Mouse (Mus musculus) erythroblast, adult 5-6 weeks (primary cell): Measurements from ENCODE around the gene Luc7l3. TPM values are rescaled to one million over a fixed set of nuclear protein-coding genes. Genes with fewer than 3 reads are reported as not detected.

ENCODE experiments used
- ATAC-seq: replicated peaks from 2 replicates; pipeline ENCODE4 v1.8.0; 2016; ENCODE audit warnings: moderate number of reproducible peaks, mild to moderate bottlenecking, moderate TSS enrichment, inconsistent platforms; ENCODE audit not compliant: poor library complexity, low FRiP score, severe bottlenecking
- total RNA-seq, 2 experiments: library from RNA; stranded (forward) in 1 of 2; stranded (reverse) in 1 of 2; fragments of 150-400 nt in 1 of 2; fragments of 200-764, 138-1000 nt in 1 of 2; gene quantifications; 2 replicates each; pipeline versions ENCODE4 v1.2.3 to v1.2.4; 2015 to 2017; ENCODE audit warnings: low replicate concordance in 2 of 2

Luc7l3 gene
- total RNA-seq, 2 experiments from 2014 or later, result 142 to 373 TPM

DNA sequence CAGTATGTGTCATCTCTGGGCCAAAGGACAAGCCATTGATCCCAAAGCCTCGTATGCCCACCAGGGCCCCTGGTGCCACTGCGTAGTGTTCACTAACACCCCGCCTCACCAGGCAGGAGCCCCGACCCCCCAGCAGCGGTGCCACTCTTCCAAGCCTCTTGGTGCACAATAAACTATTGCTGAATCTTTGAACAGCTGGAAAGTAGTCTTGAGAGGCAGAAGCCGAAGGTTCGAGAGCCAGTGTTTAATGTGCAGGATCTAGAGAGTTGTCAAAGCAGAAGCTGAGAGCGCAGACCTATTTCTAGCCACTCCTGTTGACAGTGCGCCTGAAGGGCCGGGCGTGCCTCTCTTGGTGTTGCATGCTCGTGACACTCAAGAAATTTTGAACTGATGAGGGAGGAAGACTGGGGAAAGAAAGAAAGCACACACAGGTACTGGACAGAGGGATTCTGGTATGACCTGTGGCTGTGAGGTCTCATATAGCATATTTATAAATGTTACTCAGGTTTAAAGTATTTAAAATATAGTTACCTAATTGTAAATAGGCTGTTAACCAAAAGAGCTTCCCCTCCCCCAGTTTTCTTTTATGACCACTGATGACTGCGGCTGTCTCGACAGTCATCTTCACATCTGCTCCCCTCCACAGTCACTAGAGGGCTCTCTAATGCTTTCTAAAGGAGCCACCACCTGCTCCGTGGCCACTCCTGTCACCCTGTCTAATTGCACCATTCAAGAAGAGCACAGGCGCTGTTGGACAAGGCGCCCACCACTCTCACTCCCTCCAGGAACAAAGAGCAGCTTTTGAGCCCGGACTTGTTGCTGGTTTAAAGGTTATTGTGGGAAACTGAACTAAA lies 18.2 kb upstream of the Luc7l3 start:
- peak; percentile 77 for ATAC-seq

DNA sequence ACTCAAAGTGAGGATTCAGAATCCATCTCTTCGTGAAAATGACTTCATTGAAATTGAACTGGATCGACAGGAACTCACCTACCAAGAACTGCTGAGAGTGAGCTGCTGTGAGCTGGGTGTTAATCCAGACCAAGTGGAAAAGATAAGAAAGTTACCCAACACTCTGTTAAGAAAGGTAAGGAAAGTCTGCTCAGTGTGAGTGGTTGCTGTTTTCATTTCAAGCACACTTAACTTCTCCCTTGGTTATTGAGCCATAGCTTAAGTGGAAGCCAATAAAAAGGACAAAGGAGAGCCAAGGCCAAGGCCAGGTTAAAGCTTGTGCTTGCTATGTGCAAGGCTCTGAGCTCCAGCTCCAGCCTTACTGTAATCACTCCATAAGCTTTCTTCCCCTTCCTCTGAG lies 16.6 kb upstream of the Luc7l3 start:
- ATAC-seq, result no peak

DNA sequence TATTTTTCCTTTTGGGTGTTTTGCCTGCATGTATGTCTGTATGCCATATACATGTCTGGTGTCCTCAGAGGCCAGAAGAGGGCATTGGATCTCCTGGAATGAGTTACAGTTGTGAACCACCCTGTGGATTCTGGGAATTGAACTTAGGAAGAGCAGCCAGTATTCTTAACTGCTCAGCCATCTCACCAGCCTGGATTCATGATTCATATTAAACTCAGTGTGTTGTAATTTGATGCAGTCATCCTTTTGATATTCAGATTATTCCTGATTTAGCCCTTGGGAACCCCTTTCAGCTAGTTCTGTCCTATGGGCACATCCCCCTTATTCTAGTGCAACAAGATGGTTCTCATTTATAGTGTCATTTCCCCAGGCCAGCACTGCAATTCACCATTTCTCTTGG lies 14.8 kb upstream of the Luc7l3 start:
- no peak for ATAC-seq

DNA sequence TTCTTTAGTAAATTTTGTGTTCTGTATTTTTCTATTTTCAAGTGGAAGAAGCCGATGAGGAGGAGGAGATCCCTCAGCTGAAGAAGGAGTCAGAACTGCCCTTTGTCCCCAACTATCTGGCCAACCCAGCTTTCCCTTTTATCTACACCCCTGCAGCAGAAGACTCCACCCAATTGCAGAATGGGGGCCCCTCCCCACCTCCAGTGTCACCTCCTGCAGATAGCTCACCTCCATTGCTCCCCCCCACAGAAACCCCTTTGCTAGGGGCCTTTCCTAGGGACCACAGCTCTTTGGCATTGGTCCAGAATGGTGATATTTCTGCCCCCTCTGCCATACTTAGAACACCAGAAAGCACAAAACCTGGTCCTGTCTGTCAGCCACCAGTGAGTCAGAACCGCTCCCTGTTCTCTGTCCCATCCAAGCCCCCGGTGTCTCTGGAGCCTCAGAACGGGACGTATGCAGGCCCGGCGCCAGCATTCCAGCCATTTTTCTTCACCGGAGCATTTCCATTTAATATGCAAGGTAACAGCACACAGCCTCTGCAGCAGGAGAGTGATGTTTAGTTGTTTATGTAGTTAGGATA lies 12.7 kb upstream of the Luc7l3 start:
- peak; percentile 95 for ATAC-seq

DNA sequence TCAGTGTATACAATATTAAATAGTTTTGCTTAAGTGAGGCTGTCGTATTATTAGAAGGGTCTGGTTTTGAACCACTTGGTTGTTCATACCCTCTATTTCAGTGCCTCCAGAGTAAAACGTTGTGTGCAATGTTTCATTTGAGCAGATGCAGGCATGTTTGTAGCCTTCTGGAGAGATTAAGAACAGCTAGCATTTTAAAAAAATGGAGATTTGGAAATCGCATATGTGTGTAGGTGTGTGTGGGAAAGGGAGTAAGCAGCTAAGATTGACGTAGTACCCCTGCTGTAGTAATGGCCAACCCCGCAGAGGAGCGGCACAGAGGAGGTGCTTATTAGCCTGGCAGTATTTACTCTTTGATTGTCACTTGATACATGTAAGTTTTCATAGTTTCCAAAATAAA lies 10.9 kb upstream of the Luc7l3 start:
- ATAC-seq, result no peak

DNA sequence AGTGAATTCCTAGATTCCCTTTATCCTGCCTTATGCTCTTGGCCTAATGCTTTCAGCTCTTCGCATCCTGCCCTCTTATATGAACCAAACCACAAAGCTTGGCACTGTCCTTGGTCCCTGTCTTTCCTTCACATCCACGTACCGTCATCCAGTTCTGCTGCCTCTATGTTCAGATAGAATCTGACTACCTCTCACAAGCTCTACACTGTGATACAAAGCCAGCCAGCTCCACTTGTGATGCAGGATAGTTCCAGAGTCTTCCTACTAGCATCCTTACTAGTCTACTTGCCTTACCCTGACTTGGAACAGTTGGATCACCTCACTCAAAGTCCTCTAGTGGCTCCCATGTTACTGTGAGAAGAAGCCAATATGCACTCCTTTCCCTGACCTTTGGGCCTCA lies 8.4 kb upstream of the Luc7l3 start:
- ATAC-seq, result no peak

DNA sequence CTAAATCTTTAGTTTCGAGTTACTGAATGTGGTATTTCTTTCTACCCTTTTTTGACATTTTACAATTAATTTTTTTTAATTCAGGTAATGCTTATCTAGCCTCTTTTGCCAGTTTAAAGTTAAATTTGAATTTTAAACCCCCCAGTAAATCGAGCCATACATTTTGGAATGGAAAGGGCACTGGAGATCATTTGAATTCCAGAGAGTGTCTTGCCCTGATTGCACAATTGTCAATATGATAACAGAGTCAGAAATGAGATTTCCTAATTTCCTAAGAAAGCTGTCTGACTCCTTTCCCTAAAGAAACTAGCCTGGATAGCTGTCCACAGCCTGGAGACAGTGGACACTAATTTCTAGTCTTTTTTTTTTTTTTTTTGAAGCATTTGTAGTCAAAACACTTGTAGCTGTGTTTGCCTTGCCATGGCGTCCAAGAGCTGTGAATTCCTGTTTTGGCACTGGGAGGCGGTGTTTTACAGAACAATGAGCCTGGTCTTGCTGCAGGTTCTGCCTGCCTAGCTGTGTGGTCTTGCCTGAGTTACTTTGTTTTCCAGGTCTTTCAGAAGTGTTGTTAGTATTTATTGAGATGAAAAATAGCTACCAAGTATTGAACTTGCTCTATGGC lies 7.6 kb upstream of the Luc7l3 start:
- no peak for ATAC-seq

DNA sequence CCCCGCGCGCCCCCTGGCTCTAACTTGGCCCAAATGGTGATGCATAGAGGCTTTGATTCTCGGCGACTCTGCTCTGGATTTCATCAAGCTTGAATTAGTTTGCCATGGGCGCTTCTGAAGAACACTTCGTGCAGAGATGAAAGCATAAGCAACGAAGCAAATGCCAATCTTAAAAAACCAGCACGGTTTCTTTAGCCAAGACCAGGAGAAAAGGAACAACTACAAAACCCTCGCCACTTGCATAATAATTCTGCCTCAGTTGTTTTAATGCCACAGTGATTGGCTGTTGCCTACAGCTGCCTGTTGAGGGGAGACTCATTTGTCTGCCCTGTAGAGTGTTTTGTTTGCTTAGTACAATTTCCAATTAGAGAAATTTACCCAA lies 6.8 kb upstream of the Luc7l3 start:
- no peak for ATAC-seq

DNA sequence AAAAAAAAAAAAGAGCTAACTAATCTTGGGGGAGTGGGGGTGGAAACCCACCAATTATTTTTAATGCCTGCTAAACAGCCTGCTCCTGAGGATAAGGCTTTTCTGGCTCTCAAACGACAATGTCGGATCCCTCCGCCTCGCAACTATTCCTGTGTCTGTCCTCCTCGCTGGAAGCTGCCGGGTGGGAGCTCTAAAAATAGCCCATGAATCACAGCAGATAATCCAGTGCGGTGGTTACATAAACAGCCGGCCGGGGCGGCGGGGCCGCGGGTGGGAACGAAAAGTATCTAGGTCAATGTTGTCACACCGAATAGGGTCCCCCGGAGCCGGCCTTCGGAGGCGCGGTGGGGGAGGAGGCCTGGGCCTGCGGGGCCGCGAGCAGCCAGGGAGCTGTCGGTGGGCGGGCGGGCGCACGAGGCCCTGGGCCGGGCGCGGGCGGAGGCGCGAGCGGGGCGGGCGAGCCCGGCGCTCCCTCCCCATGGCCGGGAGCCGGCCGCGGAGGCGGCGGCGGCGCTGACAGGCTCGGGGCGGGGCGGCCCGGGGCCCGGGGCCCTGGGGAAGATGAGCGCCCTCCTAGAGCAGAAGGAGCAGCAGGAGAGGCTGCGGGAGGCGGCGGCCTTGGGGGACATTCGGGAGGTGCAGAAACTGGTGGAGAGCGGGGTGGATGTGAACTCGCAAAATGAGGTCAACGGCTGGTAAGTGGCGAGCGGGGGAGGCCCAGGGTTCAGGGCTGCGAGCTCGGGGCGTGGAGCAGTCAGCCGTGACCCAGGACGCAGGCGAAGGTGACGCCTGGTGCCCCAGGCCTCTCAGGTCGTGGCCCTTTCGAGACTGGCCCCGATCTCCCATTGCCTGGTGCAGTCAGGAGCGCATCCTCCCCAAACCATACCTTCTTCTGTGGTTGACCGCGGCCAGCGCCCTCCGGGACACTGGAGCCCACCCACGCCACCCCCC lies 6.2 kb upstream of the Luc7l3 start, which contains the start of gene Ankrd40:
Ankrd40 (plus strand) TSS at position 309 of the 951 bp plus-strand sequence.
- ATAC-seq, result peak; percentile 81

DNA sequence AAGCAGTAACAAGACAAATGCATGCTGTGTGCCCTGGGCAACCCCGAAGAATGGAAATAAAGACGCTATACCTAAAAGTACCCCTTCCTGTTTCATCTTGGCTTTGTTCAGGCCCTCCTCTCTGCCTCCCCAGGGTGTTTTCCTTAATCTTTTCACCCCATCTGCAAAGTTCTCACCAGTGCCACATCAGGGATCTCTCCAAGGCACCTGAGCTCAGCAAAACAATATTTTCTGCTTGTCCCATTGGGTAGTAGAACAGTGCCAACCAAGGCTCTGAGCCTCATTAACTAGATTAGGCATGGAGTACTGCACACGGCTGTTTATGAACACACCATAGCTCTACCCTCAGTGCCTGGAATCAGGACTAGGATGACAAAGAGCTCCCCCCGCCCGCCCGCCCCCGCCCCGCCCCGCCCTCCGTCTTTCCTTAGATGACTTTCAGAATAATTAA lies 5.2 kb upstream of the Luc7l3 start:
- ATAC-seq, result no peak

DNA sequence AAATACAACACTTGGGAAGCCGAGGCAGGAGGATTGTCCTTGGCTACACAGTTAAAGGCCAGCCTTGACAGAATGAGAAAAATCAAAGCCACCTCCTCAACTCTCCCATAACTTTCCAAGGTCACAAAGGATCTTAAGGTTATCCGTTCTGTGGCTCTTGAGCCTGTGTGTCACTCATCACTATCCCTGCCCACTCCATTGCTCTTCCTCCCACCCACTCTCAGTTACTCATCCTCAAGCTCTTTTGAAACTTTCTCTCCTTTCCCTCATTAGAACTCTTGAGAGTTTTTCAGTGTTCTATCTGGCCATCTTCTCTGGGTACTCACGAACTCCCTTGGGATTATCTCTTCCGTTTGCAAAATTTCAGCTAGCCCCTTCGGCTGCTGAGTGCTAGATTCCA lies 2.8 kb upstream of the Luc7l3 start:
- no peak for ATAC-seq

DNA sequence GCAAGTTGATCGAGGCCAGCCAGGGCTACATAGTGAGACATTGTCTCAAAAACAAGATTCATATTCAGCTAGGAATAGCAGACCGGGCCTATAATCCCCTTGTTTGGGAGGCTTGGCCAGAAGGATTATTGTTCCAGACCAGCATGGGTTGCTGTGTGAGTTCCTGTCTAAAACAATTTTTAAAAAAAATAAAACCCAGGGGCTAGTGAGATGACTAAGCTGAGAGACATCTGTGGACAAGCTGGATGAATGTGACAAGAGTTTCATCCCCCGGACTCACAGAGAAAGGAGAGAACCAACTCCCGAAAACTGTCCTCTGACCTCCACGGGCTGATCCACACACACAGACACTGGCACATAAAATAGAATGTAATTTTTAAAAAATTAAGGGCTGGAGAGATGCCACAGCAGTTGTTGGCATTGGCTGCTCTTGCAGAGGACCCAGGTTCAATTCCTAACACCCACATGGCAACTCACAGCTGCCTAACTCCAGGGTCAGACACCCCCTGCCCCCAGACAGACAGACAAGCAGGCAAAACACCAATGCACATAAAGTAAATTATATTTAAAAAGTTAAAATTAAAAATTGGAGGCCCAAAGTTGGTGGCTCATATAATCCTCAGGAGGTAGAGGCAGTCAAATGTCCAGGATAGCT lies 1.6 kb upstream of the Luc7l3 start:
- no peak for ATAC-seq

DNA sequence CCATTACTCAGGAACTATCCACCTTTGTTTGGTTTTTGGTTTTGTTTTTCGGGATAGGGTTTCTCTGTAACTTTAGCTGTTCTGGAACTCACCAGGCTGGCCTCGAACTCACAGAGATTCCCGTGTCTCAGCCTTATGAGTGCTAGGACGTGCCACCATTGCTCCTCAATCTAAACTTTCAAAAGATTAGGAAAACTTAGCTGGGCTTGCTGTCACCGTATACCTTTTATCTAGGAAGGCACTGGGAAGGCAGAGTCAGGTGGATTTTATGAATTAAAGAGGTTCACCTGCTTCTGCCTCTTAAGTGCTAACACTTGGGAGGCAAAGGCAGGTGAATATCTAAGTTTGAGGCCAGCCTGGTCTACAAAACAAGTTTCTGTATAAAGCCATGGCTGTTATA lies 848 bp upstream of the Luc7l3 start:
- ATAC-seq, result no peak

DNA sequence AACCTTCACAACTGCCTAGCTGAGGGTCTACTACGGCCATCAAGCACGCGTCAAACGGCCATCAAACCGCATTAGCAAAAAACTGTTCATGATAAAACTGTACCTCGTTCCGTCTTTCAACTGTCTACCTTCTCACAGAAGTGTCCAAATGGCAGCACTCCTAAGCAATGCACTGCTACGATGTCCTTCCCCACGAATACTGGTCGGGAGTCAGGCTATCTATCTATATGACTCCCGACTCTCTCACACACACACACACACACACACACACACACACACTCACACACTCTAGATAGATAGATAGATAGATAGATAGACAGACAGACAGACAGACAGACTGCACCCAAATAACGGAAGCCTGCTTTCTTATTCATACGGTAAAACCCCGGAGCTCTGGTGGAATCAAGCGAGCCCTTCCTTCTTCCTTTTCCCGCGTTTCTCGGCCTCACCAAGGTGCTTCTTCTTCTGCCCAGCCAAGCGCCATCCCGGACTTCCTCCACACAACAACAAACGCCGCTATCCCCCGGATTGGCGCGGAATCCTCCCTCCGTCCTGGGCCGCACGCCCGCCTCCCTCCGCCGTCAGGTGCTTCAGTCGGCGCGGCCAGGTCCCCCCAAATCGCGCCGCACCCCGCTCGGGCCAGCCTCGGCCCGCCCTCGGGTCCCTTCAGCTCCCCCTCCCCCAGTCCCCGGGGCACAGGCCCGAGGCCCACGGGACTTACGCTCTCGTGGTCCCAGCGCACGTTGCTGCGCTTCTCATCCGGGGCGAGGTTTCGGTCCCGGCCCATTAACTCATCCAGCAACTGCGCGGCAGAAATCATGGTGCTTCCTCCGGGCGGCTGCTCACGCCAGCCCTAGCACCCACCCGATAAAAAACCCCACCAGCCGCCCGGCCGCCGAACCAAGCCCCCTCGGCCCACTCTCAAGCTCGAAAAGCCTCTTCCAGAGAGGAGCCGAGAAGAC lies 538 bp downstream of the Luc7l3 start:
- peak; percentile 57 for ATAC-seq

DNA sequence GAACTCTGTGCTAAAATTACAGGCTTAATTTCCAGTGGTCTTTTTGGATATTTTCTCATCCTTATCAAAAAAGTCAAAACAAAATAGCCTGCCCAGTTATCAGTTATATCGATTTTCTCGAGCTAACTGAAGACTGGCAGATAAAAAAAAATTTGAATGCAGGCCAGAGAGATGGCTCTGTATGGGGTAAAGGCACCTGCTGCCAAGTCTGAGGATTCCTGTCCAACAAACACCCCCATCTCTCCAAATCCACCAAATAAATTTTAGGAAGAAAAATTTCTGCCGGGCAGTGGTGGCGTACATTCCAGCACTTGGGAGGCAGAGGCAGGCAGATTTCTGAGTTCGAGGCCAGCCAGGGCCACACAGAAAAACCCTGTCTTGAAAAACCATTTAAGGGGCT lies 3.7 kb downstream of the Luc7l3 start:
- ATAC-seq, result no peak

DNA sequence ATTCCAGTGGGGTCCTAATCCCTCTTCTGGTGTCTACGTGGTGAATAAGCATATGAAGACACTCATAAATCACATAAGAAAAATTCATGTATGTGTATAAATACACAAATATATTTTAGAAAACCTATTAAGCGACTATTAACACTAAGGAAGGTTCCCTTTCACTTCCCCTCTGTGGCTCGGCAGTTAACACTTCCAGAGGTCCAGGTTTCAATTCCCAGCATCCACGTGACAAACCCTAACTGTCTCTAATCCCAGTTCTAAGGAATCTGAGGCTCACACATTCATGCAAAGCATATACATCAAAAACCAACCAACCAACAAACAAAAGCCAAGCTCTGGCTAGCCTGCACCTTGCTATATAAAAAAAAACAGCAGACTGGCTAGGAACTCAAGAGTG lies 4.3 kb downstream of the Luc7l3 start:
- no peak for ATAC-seq

DNA sequence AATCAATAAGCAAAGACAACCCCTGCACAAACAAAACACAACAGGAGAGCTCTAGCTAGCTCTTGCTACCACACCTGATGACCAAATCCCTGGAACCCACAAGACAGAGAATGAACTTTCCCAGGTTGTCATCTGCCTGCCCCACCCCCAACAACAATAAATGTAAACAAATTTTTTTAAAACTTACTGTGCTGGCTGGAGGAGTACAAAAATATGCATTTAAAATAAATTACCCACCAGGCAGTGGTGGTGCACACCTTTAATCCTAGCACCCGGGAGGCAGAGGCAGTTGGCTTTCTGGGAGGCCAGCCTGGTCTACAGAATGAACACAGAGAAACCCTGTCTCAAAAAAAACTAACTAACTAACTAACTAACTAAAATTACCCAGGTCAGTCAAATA lies 4.8 kb downstream of the Luc7l3 start:
- no peak for ATAC-seq

DNA sequence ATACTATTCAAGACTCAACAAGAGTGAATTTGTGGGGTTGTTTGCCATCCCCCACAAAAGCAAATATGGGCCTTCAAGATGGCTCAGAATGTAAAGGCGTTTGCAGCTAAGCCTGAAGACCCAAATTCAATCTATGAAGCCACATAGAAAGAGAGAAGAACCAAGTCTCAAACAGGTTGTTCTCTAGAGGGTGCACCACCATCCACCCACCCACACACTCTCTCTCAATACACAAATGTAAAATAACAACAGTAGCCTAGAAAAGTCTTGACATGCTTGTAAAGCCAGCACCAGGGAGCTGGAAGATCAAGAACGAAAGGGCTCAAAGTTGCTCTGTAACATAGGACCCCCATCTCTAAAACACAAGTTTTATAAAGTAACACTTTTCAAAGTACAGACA lies 5.3 kb downstream of the Luc7l3 start:
- ATAC-seq, result no peak
